Mouse (Mus musculus) G1E (cell line): ENCODE data around the gene Ppfia3.

Source experiments
- CTCF ChIP-seq: IDR thresholded peaks from 2 replicates; pipeline ENCODE4 v1.5.1; 2012; ENCODE audit warnings: low read depth, low read length, inconsistent platforms, mixed read lengths
- GATA1 ChIP-seq: IDR thresholded peaks from 2 replicates; pipeline ENCODE4 v1.6.1; 2012; ENCODE audit warnings: borderline replicate concordance, low read length, inconsistent platforms, mixed read lengths
- GATA2 ChIP-seq: IDR thresholded peaks from 2 replicates; pipeline ENCODE4 v1.6.1; 2012; ENCODE audit warnings: low read depth, low read length, inconsistent platforms, borderline replicate concordance
- POLR2AphosphoS5 ChIP-seq: IDR thresholded peaks from 2 replicates; pipeline ENCODE4 v1.6.1; 2012; ENCODE audit warnings: low read depth, low read length, inconsistent platforms; ENCODE audit not compliant: insufficient replicate concordance
- TAL1 ChIP-seq: conservative IDR thresholded peaks from 2 replicates; pipeline ENCODE4 v1.6.1; 2012; ENCODE audit warnings: low read depth, low read length, inconsistent platforms, mixed read lengths

DNA sequence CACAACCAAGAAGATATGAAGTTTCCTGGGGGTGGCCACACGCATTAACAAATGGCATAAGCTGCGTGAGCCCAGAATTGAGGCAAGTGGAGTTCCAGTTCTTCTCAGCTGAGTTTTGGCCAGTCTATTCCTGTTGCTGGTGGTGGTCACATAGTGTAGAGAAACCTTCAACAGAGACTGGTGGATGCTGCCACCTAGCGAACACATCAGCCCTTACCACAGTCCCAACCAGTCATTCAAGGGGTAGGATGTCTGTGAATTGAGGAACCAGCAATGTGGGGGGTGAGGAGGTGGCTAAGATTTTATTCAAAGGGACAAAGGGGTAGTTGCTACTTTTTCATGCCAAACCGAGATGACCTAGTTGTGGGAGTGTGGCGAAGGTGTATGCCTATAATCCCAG, 67.1 kb downstream of the Ppfia3 start:
- TF ChIP-seq CTCF (0 out of 2 replicates have a peak, but pooled peaks have one; percentile 11), GATA2 (no peak), POLR2AphosphoS5 (no peak), TAL1 (no peak), GATA1 (no peak)
